Mouse (Mus musculus) kidney, adult 9 months (tissue): ENCODE measurements around the gene Methig1.
A peak's percentile ranks its signal among the peaks of the same experiment; 100 is the strongest.
"Not testable (repeated sequence)": the region's sequence is repeated elsewhere in the genome, so short reads cannot be mapped to it uniquely, and the experiment has no call there.

Experiments used
- DNase-seq: peaks from one replicate; pipeline ENCODE4 v3.0.0; 2022

Methig1 gene

DNA sequence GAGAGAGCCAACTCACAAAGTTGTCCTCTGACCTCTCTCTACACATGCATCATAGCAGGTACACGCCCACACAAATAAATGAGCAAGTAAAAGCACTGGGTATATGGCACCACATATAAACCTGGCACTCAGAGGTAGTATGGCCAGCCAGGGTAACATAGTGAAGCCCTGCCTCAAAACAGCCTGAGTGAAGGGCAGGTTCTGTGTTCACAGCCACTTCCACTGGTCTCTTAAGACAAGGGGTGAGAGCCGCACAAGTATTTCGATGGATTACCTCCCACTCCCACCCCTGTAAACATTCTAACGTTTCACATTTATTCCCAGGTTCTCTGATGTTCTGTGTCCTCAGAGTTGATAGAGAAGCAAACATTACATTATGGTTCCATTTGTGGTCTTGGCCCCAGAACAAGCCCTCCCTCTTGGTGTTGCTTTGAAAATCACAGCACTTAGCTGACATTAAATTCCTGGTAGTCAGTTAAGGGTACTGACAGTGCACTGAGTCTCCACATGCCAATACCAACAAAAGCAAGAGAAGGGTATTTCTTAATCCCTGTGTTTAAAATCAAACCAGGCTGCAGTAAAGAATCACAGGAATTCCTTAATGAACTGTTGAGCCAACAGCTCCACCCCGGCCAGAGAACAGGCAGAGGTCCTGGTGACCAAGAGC is 11.5 kb upstream of the Methig1 start:
- DNase-seq: peak; percentile 46

DNA sequence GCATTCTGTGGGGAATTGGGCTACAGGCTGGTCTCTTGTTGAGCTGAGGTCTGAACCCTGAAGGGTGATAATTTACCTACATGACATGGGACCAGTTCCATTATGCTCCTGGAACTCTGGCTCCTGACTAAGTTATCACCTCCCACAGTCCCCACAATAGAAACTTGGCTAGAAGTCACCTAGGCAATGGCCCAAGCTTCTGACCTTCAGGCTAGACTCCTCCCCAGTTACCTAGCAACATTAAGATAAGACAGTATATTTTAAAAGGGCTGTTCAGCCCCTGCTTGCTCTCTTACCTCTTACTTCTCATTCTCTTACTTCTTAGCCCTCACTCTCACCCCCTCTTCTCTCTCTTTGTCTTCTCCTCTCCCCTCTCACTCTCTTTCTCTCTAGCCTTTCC is 7.5 kb upstream of the Methig1 start:
- DNase-seq: no peak

DNA sequence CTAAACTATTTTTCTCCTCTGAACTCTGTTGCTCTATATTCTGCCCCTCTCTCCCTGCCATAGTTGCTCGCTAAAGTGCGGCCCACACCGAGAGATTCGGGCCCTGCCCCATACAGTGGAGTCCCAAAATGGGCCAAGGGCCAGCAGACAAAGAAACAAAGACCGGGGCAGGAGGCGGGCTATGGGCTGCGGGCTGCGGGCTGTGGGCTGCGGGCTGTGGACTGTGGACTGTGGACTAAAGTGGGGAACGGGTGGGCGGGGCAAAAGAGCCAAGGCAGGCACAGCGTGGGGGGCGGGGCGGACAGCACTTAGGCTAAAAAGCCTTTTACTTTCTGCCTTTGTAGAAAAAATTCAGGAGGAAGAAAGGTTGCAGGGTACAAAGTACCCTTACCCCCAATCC is 6.2 kb upstream of the Methig1 start:
- DNase-seq: peak; percentile 79

DNA sequence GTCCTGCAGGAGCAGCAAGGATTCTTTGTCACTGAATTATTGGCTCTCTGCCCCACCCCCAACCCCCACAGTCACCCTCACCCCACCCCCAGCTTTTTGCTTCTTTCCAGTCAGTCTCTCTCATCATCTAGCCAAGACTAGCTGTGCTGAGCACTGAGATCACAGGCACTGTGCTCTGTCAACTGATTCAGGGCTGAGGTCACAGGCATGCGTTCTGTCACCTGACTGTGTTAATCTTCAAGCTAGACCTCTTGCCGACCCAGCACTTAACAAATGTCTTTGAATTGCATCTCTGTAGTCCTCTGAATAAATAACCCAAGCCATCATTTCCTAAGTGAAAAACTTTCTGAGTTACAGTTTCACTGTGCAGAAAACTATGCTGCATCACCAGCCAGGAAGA is 3.5 kb upstream of the Methig1 start:
- DNase-seq: peak; percentile 93

DNA sequence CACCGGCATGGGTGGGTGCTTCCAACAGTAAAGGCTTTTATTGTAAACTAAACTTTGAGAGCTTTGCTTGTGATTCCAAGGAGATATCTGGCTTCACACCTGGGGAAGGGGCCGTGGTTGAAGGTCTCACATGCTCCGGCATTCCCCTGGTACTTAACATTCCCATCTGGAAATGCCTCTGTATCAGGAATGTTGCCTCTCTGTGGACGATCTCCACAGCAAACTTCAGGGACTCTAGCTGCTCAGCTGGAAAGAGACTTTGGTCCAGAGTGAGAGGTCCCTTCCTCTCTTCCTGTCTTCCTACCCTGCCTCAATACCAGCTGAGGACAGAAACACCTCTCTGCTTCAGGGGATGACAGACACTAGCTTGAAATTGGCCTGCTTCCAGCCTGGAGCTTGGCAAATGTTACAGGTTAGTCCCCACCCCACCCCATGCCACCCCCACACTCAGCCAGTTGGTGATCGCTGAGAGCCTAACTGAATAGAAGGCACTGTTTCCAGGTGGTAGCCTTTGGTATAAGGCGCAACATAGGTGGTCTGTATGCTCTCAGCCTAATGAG is 1.4 kb upstream of the Methig1 start:
- no peak for DNase-seq

DNA sequence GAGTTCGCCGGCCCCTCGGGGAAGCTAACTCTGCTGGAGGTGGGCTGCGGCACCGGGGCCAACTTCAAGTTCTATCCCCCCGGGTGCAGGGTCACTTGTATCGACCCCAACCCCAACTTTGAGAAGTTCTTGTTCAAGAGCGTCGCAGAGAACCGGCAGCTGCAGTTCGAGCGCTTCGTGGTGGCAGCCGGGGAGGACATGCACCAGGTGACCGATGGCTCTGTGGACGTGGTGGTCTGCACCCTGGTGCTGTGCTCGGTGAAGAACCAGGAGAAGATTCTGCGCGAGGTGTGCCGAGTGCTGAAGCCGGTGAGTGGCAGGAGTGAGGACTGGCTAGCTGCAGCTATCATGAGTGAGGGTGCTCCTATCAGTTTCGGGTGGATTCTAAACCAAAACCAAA is 450 bp downstream of the Methig1 start:
- DNase-seq: not testable (repeated sequence)

DNA sequence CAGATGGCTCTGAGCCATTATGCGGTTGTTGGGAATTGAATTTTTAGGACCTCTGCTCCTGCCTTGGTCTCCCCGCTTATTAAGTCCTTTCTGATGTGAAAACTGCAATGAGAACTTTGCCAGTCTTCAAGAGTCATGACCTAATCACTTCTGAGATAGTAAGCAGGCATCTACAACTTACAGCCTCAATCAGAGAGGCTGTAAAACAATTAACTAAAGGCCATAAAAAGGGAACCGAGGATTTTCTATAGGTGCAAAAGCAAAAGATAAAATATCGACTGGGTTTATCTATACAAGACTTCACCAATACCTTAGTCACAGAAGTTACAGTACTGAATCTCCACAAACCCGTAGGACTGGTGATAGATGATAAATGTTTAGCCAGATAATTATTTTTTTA is 2.9 kb downstream of the Methig1 start:
- DNase-seq: no peak

DNA sequence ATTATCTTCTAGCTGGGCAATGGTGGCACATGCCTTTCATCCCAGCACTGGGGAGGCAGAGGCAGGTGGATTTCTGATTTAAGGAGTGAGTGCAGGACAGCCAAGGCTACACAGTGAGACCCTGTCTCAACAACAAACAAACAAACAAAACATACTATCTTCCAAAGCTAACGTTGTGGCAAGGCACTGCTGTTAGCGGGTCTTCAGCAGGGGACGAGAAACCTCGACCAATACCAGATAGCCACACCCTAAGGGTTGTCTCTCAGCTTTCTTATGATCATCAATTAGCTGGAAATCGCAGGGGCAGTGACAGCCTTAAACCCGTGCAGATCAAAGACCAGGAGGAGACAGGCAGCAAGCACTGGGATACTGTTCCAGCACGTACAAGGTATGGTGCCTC is 11.3 kb downstream of the Methig1 start, which contains the start of gene Higd1c:
TSS of gene Higd1c (plus strand) at position 301 of the 400 bp plus-strand sequence.
- no peak for DNase-seq

DNA sequence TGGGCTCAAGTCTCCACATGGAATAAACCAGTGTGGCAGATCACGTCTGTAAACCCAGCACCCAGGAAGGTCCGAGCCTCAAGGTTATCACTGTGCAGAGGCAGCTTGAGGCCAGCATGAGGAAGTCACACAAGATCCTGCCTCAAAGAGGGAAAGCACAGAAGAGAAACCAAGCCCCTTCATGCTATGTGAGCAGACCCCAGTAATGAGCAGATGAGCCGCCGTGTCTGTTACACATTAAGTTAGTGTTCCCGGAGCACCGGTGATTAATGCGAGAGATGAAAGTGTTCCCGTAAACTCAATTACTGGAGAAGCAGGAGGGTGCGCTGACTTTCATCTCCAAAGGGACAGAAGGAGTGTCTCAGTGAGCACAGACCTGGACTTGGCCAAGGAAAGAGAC is 13.0 kb downstream of the Methig1 start:
- DNase-seq: not testable (repeated sequence)

DNA sequence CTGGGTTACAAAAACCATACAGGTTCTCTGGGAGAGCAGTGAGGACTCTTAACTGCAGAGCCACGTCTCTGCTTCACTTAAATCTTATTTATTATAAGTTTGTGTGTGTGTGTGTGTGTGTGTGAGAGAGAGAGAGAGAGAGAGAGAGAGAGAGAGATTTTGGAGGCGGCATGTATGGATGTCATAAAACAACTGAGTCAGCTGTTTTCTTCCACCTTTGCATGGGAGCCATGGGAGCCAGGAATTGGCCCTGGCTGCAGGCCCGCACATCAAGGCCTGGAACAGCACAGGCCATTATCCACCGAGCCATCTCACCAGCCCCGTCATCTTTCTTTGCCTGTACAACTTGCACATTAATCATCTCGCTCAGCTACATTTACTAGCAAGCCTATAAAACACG is 14.2 kb downstream of the Methig1 start:
- no peak for DNase-seq

DNA sequence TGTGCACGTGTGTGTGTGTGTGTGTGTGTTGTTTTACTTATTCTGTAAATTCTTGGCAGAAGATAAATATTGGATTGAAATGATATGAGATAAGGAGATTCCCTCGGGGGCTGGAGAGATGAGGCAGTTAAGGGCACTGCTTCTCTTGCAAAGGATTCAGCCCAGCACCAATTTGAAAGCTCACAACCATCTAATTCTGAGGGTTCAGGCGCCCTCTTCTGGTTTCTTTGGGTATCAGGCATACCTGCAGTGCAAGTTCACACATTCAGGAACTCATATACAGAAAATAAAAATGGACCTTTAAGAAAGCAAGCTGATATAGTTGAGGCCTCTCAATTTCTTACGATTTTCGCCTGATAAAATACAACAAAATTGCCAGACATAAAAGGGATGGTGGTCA is 22.1 kb downstream of the Methig1 start:
- DNase-seq: peak; percentile 85

DNA sequence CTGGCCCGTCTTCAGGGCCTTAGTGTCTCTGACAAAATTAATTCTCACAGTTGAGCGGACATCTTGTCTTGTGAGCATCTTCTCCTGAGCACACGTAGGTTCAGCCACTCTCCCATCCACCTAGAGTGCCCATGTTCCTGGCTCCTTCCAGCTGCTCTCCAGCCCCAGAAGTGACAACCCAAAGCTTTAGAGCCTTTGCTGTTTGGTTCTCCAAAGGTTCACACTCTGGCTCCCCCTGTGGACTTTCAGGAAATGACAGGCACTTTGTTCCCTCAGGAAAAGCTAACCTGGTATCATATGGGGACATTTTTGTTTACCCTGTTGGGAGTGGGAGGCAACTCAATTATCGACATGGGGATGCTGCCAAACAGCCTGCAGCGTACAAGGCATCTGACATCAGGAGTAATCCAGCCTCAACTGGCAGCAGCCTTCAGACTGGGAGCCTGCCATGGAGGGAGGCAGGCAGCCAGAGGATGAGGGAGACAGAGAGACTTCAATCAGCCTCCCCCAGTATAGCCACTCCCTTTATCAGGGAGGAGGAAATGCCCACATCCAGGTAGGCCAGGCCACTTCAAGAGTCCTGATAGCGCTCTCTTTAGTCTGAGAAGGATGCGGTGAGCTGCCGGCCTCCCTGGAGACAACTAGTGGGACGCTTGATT is 25.0 kb downstream of the Methig1 start:
- DNase-seq: not testable (repeated sequence)

DNA sequence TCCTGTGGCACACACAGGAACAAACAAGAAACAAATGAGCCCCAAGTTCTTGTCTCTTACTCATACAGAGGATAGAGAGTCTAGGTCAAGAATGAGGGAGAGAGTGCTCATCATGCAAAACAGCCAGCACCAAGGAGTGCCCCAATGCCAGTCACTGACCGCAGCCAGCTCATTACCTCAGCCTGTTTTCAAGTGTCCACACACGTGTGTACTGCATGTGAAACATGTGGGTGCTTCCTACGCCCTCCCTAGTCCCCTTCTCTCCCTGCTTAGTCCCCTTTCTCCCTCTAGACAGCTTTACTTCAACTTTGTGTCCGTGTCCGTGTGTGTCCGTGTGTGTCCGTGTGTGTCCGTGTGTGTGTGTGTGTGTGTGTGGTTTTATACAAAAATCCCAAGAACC is 26.7 kb downstream of the Methig1 start:
- DNase-seq: no peak

DNA sequence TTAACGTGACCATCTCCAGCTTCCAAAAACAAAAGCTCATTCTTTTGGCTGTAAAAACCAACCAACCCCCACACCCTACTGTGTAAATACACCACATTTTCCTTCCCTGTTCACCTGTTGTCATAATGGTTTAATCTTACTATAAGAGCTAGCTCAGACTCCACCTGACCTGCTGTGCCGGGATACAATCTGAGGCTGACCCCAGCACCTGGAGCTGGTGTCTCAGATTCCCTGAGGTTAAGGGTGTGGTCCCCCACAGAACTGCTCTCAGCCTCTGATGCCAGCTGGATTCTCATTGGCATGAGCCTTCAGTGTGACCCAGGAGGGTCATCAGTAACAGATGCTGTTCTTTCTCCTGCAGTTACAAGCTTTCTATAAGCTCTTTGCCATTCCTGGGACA is 27.2 kb downstream of the Methig1 start:
- no peak for DNase-seq

DNA sequence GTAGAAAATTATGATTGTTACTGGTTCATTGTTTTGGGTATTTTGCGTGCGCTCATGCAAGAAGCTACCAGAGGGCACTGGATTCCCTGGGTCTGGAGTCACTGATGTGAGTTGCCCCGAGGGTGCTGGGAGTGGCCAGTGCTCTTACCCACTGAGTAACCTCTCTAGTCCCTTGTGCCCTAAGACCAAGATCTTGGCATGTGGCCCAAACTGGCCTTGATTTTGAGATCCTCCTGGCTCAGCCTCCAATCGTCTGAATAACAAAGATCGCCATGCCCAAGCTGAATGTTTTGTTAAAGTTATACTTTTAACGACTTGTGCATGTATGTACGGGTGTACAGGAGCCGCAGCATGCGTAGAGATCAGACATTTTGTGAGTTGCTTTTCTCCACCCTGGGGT is 32.8 kb downstream of the Methig1 start:
- no peak for DNase-seq

DNA sequence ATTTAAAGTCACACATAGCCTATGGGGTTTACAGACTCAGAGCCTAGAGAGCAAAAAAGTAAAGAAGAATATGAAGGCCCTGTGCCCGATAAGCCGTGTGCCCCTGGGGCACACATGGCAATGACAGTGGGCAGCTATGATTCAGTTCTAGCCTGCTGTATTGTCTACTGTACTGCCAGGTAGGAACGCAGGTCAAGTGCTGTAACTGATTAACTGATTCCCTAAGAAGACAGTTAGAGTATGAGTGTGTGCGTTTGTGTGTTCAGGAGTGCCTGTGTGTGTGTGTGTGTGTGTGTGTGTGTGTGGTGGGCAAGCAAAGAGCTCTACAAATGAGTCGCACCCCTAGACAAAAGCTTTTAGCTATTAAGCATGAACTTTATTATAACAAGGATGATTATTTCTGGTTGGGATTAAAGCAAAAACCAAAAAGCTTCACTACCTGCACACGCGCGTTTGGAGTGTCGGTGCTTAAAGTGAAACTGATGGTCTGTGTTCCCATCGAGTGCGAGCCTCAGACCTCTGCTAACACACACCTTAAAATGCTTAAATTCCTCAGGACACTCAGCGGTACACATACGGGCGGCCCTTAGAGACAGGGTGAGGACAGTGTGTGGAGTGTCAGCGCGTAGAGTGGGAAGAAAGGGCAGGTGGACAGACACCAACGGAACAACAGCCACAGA is 34.7 kb downstream of the Methig1 start:
- DNase-seq: no peak

DNA sequence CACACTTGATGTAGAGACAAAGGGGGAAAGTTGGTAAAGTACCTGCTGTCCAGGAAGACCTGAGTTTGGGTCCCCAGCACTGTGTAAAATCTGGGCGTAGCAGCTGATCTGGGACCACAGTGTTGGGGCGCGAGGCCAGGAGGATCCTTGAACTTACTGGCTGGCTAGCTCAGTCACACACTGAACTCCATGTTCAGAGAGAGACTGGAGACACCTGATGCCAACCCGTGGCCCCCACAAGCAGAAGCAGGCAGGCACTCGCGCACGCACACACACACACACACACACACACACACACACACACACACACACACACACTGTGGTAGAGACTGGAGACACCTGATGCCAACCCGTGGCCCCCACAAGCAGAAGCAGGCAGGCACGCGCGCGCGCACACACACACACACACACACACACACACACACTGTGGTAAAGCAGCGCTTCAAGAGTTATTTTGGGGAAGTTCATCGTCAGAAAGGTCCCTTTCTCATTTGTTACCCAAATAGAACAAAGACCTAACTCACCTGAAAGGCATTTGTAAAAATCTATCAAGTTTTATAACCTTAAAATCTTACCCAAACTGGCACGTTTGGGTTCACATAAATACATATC is 35.4 kb downstream of the Methig1 start:
- no peak for DNase-seq

DNA sequence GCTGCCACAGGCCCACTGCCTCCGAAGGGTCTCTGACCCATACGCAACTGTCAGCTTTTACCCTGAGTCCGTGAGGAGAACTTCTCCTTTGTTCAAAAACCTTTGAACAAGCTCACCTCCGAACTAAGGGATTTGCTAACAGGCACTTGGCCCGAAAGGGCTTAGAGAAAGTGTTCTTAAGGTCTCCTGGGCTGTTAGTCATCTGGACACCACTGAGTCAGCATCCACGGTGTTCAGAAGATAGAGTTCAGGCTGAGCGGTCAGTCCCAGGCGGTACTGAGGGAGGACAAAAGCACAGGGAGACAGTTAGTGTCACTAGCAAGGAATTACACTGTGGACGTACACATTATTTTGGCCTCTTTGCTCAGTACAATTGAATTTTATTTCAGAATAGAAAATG is 35.9 kb downstream of the Methig1 start:
- peak; percentile 44 for DNase-seq

DNA sequence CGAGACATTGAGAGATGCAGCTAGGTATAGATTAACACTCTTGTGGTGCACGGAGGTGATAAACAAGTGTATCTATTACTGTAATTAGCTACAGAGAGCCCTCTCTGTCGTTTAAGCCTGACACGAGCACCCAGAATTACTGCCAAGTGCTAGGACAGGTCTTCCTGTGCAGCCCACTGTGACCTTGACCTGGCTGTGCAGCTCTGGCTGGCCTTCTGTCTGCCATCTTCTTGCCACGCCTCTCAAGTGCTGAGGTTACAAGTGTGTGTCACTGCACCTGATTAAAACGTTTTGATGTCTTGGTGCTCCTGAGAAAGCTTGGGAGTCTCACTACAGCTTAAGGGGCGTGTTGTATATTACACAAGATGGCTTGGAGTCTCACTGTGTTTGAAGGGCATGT is 38.1 kb downstream of the Methig1 start:
- no peak for DNase-seq

DNA sequence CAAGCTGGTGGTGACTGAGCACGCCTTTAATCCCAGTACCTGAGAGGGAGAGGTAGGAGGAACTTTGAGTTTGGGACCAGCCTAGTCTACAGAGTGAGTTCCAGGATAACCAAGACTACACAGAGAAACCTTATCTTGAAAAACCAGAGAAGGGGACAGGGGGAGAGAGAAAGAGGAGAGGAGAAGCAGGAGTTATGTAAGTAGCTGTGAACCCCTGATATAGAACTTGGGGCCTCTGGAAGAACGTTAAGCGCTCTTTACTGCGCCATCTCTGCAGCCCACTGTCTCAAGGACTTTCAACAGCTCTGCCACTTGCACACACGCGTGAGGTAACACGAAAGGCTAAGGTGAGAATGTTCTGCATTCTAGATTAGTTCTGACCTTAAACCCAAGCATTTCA is 38.6 kb downstream of the Methig1 start:
- DNase-seq: no peak

DNA sequence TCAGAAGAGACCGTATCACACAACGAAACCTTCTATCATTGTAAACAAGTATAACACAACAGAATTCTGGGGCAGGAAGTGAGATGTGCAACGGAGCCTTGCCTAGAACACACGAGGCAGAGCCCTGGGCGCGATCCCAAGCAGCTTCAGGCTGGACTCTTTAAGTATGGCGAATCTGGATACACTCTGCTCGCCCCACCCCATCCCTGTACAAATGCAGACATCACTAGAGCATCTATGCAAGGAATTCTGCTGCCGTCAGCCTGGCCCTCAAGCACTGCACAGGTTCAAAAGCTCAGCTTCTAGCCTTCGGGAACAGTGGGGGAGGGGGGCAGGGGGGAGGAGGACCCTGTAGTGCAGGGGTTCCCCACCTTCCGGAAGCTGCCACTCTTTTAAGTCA is 40.1 kb downstream of the Methig1 start:
- no peak for DNase-seq

DNA sequence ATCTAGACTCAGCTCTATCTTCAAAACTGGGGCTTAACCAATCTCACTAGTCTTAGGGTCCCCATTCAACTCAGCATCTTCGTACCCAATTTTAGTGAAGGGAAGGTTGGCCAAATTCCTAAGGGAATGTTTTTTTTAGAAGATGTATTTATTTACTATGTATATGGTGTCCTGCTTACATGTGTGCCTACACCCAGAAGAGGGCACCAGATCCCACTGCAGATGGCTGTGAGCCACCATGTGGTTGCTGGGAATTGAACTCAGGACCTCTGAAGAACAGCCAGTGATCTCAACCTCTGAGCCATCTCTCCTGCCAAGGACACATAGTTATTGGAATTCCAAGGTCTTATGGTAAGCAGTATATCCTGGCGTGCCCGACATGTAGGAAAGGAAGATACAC is 42.6 kb downstream of the Methig1 start:
- DNase-seq: no peak

DNA sequence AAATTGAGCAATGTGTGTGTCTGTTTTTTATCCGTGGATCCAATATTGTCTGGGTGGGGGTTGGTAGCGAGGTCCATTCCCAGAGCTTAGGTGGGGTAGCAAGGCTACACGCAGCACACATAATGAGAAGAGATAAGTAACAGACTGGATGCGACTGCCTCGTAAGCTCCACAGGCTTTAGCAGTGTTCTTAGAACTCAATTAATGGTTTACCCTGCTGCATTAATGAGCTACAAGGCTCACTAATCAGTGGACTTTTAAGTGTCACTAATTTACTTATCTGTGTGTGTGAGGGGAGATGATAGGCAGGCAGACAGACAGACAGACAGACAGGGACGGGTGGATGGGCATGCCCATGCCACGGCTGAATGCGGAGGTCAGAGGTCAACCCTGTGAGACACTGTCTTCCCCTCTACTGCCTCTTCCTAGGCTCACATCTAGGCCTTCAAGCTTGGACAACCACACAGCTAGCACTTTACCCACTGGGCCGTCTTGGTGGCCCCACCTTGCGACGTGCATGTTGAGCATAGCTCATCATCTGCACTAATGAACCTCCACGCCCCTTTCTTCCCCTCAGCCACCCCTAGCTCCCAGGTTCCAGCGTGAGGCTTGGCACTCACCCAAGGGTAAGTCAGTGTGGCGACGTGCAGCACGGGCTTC is 47.8 kb downstream of the Methig1 start:
- peak; percentile 85 for DNase-seq
